Comparison of ENCODE assay signal across 9 mouse cellular contexts in the genomic region with DNA sequence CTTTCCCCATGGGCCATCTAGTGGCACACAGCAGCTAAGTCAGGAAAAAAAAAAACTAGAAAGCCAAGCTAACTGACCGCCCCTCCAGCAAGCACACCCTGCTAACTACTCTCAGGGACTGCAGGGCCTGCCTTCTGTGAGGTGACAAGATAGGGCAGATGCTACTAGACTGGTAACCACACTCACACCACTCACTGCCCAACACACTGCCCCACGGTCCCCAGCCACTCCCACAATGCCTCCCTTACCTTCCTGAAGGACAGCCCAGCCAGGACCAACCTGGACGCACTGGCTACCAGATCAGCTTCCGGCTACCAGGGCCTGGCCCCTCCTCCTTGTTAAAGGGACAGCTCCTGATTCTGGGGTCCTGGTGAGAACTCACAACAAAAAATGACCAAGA. TPM values are rescaled to one million over a fixed set of nuclear protein-coding genes. Genes with fewer than 3 reads are reported as not detected.
DNase-seq lines count a peak whose midpoint lies in the region; ATAC-seq and TF ChIP-seq lines count a peak whose summit lies in the region.
"Had no signal": no experiment of that assay in that cellular context is flagged by ENCODE, and none has a peak within 500 bp of the region (broad histone marks: within the 10 kb centered on the region; RNA-seq: fewer than 3 reads in every experiment).

No protein-coding gene starts in this region.

- no peak overlapping the region for H3K4me3 ChIP-seq in embryonic facial prominence, embryonic 12.5 days
- H3K4me3 ChIP-seq in hindbrain, postnatal 0 days (ENCODE audit: low read length): peak overlapping the region; percentile 19; the same call in 1 of the 2 replicates
- H3K4me3 ChIP-seq: embryonic facial prominence, embryonic 15.5 days had no signal

- H3K4me2 ChIP-seq in embryonic facial prominence, embryonic 12.5 days (replicated peaks): peak overlapping the region; percentile 21; the same call in 1 of the 2 replicates
- H3K4me2 ChIP-seq in hindbrain, postnatal 0 days (ENCODE audit: low read depth, low read length): peak overlapping the region; percentile 26
- H3K4me2 ChIP-seq: embryonic facial prominence, embryonic 15.5 days had no signal

- no peaks in the 10 kb centered on the region for H3K4me1 ChIP-seq in embryonic facial prominence, embryonic 12.5 days
- no peaks in the 10 kb centered on the region for H3K4me1 ChIP-seq in hindbrain, postnatal 0 days (ENCODE audit: insufficient read depth, low read length)
- H3K4me1 ChIP-seq: embryonic facial prominence, embryonic 15.5 days had no signal

- peak; percentile 44 to 47 for DNase-seq in heart, adult 18-20 months
- DNase-seq in heart, postnatal 25 days (ENCODE audit: low spot score): no peak
- DNase-seq in hindbrain, postnatal 0 days (ENCODE audit: low spot score): peak; percentile 39
- peak; percentile 24 for DNase-seq in lung, postnatal 10 days
- DNase-seq in testis, postnatal 10 days (ENCODE audit: low spot score): peak; percentile 63
- no peak for DNase-seq in cerebellum, adult 11 months
- DNase-seq in spleen, postnatal 10 days (ENCODE audit: low spot score in 2 of 2): no peak

- no peak overlapping the region for H3K27ac ChIP-seq in embryonic facial prominence, embryonic 12.5 days
- H3K27ac ChIP-seq in hindbrain, postnatal 0 days: no peak overlapping the region
- H3K27ac ChIP-seq: embryonic facial prominence, embryonic 15.5 days had no signal

- H3K36me3 ChIP-seq in embryonic facial prominence, embryonic 12.5 days: no peaks in the 10 kb centered on the region
- H3K36me3 ChIP-seq in hindbrain, postnatal 0 days (ENCODE audit: insufficient read depth, low read length): no peaks in the 10 kb centered on the region
- H3K36me3 ChIP-seq: embryonic facial prominence, embryonic 15.5 days had no signal

- intact Hi-C loops in heart, postnatal 25 days (cut with DNase I): no loop called here

- no peaks in the 10 kb centered on the region for H3K9me3 ChIP-seq in embryonic facial prominence, embryonic 12.5 days
- H3K9me3 ChIP-seq in hindbrain, postnatal 0 days (ENCODE audit: low read length): no peaks in the 10 kb centered on the region
- H3K9me3 ChIP-seq: embryonic facial prominence, embryonic 15.5 days had no signal

- no peak for ATAC-seq in embryonic facial prominence, embryonic 12.5 days (ENCODE audit: insufficient number of reproducible peaks, insufficient read depth, low FRiP score, low TSS enrichment)
- peak; percentile 43; the same call in 1 of the 2 replicates for ATAC-seq in hindbrain, postnatal 0 days

- WGBS in embryonic facial prominence, embryonic 12.5 days: 8% methylated on average over 4 of the region's 4 CpGs
- WGBS in hindbrain, postnatal 0 days: 15% methylated on average over 4 of the region's 4 CpGs

- H3K9ac ChIP-seq in embryonic facial prominence, embryonic 12.5 days: no peak overlapping the region
- H3K9ac ChIP-seq in hindbrain, postnatal 0 days (replicated peaks; ENCODE audit: low read length): no peak overlapping the region
- H3K9ac ChIP-seq: embryonic facial prominence, embryonic 15.5 days had no signal

- peaks cover 5% of the 10 kb centered on the region; the same call in 1 of the 2 replicates for H3K27me3 ChIP-seq in embryonic facial prominence, embryonic 12.5 days
- H3K27me3 ChIP-seq in hindbrain, postnatal 0 days (ENCODE audit: insufficient read depth, low read length): no peaks in the 10 kb centered on the region

- TF ChIP-seq CTCF in hindbrain, postnatal 0 days (IDR thresholded peaks at IDR 0.05; ENCODE audit: low read depth): peak; percentile 41

RNA-seq across cellular contexts. Expression of gene Sdsl, which starts 5.6 kb away (rescaled TPM):
- total RNA-seq in heart, adult 18-20 months (2021): 1 to 10 TPM; 6.8 to 9.4 TPM
- 1 to 10 TPM; 8.8 to 9.6 TPM for total RNA-seq in heart, postnatal 25 days (2021)
- polyA plus RNA-seq in embryonic facial prominence, embryonic 12.5 days (2016; fragmentation: Nextera tagmentation; extraction: Ambion mirVana): 3.5 and 4.4 TPM in 2 replicates
- total RNA-seq in hindbrain, postnatal 0 days (2014; rRNA removed): 4.6 and 6.0 TPM in 2 replicates
- polyA plus RNA-seq in hindbrain, postnatal 0 days (2015; fragmentation: Nextera tagmentation; extraction: Ambion mirVana): 7.8 and 8.1 TPM in 2 replicates

RNA-seq across cellular contexts. Expression of gene Sds, which starts 9.3 kb away (rescaled TPM):
- 1 to 10 TPM in 1 of 2 experiments, under 1 TPM in 1; 0.87 to 2.4 TPM for total RNA-seq in heart, adult 18-20 months (2021)
- total RNA-seq in heart, postnatal 25 days (2021): 1 to 10 TPM; 1.2 to 1.3 TPM
- polyA plus RNA-seq in embryonic facial prominence, embryonic 12.5 days (2016; fragmentation: Nextera tagmentation; extraction: Ambion mirVana): not detected in 2 replicates
- 0.50 TPM in 1 of 2 replicates, not detected in the other for total RNA-seq in hindbrain, postnatal 0 days (2014; rRNA removed)
- 0.20 and 0.59 TPM in 2 replicates for polyA plus RNA-seq in hindbrain, postnatal 0 days (2015; fragmentation: Nextera tagmentation; extraction: Ambion mirVana)
- polyA plus RNA-seq: embryonic facial prominence, embryonic 15.5 days had no signal

RNA-seq across cellular contexts. Expression of gene Lhx5, which starts 35.5 kb away (rescaled TPM):
- not detected for total RNA-seq in heart, adult 18-20 months (2021)
- total RNA-seq in heart, postnatal 25 days (2021): not detected
- polyA plus RNA-seq in embryonic facial prominence, embryonic 12.5 days (2016; fragmentation: Nextera tagmentation; extraction: Ambion mirVana): 0.96 and 1.9 TPM in 2 replicates
- total RNA-seq in hindbrain, postnatal 0 days (2014; rRNA removed): 26.2 and 31.0 TPM in 2 replicates
- polyA plus RNA-seq in hindbrain, postnatal 0 days (2015; fragmentation: Nextera tagmentation; extraction: Ambion mirVana): 14.0 and 15.2 TPM in 2 replicates

RNA-seq across cellular contexts. Expression of gene Plbd2, which starts 36.4 kb away (rescaled TPM):
- total RNA-seq in heart, adult 18-20 months (2021): 10 to 100 TPM; 47.4 to 50.3 TPM
- 10 to 100 TPM; 33.2 to 37.1 TPM for total RNA-seq in heart, postnatal 25 days (2021)
- 52.4 and 52.5 TPM in 2 replicates for polyA plus RNA-seq in embryonic facial prominence, embryonic 12.5 days (2016; fragmentation: Nextera tagmentation; extraction: Ambion mirVana)
- 32.0 and 35.2 TPM in 2 replicates for total RNA-seq in hindbrain, postnatal 0 days (2014; rRNA removed)
- polyA plus RNA-seq in hindbrain, postnatal 0 days (2015; fragmentation: Nextera tagmentation; extraction: Ambion mirVana): 49.9 and 53.9 TPM in 2 replicates

RNA-seq across cellular contexts. Expression of gene Slc8b1, which starts 43.9 kb away (rescaled TPM):
- 10 to 100 TPM in 1 of 2 experiments, 1 to 10 TPM in 1; 9.5 to 11.3 TPM for total RNA-seq in heart, adult 18-20 months (2021)
- 10 to 100 TPM in 1 of 2 experiments, 1 to 10 TPM in 1; 9.3 to 12.6 TPM for total RNA-seq in heart, postnatal 25 days (2021)
- polyA plus RNA-seq in embryonic facial prominence, embryonic 12.5 days (2016; fragmentation: Nextera tagmentation; extraction: Ambion mirVana): 5.4 and 6.4 TPM in 2 replicates
- 3.7 and 4.0 TPM in 2 replicates for total RNA-seq in hindbrain, postnatal 0 days (2014; rRNA removed)
- 2.5 and 2.7 TPM in 2 replicates for polyA plus RNA-seq in hindbrain, postnatal 0 days (2015; fragmentation: Nextera tagmentation; extraction: Ambion mirVana)

Comparison
In these comparisons a context has a peak if more than half of its experiments do, and no peak if none do; other contexts are left out.
1. DNase-seq: peak in heart, adult 18-20 months (2 of 2), hindbrain, postnatal 0 days (single experiment), lung, postnatal 10 days (single experiment) and testis, postnatal 10 days (single experiment); none in heart, postnatal 25 days (single experiment), cerebellum, adult 11 months (single experiment) and spleen, postnatal 10 days (0 of 2).
2. RNA of gene Lhx5, which starts 35.5 kb away (total RNA-seq): 26.2 to 31.0 TPM in hindbrain, postnatal 0 days; not detected in heart, adult 18-20 months and not detected in heart, postnatal 25 days; every median in the first group is over 10 times any median in the second.